Mouse (Mus musculus): ENCODE results near the gene Tnfaip8l3.

Tnfaip8l3 gene

DNA sequence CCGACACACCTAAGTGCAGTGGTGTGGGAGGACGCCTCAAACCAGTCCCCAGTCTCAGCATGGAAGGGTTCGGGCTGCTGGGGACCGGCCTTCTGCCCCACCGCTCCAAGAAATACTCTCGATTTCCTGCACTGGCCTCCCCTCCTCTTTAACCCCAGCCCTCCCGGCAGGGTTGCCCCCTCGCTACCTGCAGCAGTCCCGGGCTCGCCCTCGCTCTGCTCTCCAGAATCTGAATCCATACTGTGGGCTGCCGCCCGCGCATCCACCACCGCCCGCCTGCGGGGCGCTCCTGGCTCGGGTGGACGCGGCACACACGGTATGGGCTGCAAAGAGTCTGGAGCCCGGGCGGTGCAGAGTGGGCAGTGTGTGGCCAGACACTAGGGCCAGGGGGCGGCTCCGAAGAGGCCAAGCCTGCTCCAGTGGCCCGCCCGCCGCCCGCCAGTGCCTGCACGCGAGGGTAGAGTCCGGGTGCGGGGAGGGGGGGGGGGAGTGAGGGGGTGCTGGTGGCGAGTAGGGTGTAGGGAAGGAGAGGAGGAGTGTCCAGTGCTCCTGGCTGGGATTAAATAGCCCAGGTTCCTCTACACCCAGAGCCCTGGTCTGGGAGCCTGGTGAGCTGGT, at the start of gene Tnfaip8l3:
TSS of gene Tnfaip8l3 (minus strand) at position 357 of the 618 bp plus-strand sequence.
- no peak for DNase-seq (ENCODE audit: low read depth, low spot score)
- Histone ChIP-seq H3K36me3 (ENCODE audit: control insufficient read depth, insufficient read depth, low read length, poor library complexity, severe bottlenecking) (no peaks in the 10 kb centered on the region), H3K27me3 (ENCODE audit: control insufficient read depth, insufficient read depth, low read length, poor library complexity, severe bottlenecking) (no peaks in the 10 kb centered on the region; the same call in none of the 2 replicates)

DNA sequence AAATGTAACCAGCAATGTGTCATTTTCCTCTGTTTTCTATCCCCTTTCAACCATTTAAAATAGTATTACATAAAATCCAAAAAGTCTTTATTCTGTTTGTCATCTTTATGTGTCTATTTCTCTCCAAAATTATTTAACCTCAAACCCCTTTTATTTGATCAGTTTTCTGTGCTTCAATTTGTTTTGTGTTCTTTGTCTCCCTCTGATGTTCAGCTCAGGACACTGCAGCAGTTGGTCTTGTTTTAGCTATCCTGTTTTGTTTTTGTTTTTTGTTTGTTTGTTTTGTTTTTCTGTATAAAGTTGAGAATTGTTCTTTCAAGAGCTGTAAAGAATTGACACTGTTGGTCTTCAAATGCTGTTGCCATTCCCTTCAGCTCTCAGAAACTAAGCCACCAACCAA, 44.5 kb upstream of the Tnfaip8l3 start:
- no peak for DNase-seq (ENCODE audit: low read depth, low spot score)
- no peaks in the 10 kb centered on the region for H3K27me3 ChIP-seq (ENCODE audit: control insufficient read depth, insufficient read depth, low read length, poor library complexity, severe bottlenecking)
- no peaks in the 10 kb centered on the region for H3K36me3 ChIP-seq (ENCODE audit: control insufficient read depth, insufficient read depth, low read length, poor library complexity, severe bottlenecking)

DNA sequence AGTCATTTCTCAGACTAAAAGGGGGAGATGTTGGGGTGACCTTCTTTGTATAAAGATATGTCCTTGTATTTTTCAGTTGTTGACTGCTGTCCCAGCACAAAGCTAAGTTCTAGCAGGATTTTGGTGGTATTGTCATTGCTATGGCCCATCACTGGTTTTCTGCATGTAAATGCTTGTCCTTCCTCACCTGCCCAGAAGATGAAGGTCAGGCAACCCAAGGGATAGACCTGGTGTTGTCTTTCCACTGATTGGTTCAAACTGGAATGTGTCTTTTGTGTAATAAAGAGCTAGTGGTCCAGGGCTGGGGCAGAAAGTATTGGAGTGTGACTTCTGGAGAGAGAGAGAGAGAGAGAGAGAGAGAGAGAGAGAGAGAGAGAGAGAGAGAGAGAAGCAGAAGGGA, 30.4 kb upstream of the Tnfaip8l3 start:
- H3K27me3 ChIP-seq (ENCODE audit: control insufficient read depth, insufficient read depth, low read length, poor library complexity, severe bottlenecking): no peaks in the 10 kb centered on the region
- no peak for DNase-seq (ENCODE audit: low read depth, low spot score)
- no peaks in the 10 kb centered on the region for H3K36me3 ChIP-seq (ENCODE audit: control insufficient read depth, insufficient read depth, low read length, poor library complexity, severe bottlenecking)

DNA sequence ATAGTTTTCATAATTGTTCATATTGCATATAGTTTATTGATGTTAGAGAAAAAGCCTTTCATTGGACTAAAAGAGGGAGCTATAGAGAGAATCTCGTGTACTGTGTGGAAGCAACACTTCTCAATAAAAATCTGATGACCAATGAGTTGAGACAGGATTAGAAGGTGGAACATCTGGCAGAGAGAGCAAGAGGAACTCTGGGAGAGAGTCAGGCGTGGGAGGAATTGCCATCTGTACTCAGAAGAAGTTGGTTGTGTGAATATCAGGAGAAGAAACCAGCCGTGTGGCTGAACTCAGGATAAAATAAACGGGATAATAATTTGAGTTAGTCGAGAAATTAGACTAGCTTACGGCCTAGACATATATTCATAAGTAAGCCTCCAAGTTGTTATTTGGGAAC, 28.9 kb upstream of the Tnfaip8l3 start:
- no peaks in the 10 kb centered on the region for H3K27me3 ChIP-seq (ENCODE audit: control insufficient read depth, insufficient read depth, low read length, poor library complexity, severe bottlenecking)
- DNase-seq (ENCODE audit: low read depth, low spot score): no peak
- no peaks in the 10 kb centered on the region for H3K36me3 ChIP-seq (ENCODE audit: control insufficient read depth, insufficient read depth, low read length, poor library complexity, severe bottlenecking)

DNA sequence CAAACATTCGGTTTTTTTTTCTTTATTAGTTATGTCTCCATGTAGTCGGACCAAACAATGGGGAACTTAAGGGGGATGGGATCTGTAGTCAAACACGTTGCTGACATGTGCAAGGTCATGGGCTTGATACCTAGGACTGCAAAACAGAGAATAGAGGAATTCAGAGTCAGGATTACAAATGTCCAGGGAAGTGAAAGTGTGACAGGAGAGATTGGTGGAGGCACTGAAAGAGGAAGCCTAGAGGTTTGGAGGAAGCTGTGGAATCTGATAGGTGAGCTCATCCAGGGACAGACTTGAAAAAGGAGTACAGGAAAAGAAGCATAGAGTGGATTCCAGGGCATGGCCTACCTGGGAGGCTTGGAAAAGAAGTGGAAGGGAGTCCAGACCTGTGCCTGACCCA, 16.1 kb upstream of the Tnfaip8l3 start:
- no peak for DNase-seq (ENCODE audit: low read depth, low spot score)
- Histone ChIP-seq H3K27me3 (ENCODE audit: control insufficient read depth, insufficient read depth, low read length, poor library complexity, severe bottlenecking) (no peaks in the 10 kb centered on the region), H3K36me3 (ENCODE audit: control insufficient read depth, insufficient read depth, low read length, poor library complexity, severe bottlenecking) (no peaks in the 10 kb centered on the region)

DNA sequence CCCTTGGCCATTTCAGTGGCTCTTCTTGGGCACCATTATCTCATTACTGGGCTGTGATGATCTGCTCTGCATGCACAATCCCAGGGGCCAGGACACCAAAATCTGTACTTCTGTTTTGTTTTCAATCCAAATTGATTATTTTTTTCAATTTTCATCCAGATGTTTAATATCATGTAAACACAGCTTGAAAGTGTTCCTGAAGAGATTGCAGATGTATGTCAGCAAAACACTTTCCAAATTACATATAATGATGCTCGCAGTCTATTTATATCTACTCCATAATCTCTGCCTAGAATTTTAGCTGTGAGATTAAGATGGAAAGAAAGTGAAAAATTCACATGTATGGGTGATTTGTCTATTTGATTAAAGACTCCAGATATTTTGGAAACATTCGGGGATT, 9.6 kb upstream of the Tnfaip8l3 start:
- DNase-seq (ENCODE audit: low read depth, low spot score): no peak
- no peaks in the 10 kb centered on the region for H3K27me3 ChIP-seq (ENCODE audit: control insufficient read depth, insufficient read depth, low read length, poor library complexity, severe bottlenecking)

DNA sequence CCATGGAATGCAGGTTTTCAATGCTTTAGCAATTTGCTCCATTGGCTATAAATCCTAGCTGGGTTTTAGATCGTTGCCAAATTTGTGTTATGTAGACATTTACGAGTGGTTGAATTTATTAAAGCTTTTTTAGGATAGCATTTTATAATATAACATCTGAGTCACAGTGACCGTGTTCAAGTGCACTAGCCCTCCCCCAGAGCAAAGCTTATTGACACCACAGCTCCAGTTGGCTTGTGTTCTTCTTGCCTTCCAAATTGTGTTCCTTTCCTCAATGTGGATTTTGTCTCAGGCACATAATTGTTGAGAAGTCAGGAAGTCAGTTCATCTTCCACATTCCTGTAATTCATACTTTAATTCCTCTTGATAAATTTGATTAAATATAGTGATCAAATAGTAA, 6.7 kb upstream of the Tnfaip8l3 start:
- H3K36me3 ChIP-seq (ENCODE audit: control insufficient read depth, insufficient read depth, low read length, poor library complexity, severe bottlenecking): no peaks in the 10 kb centered on the region
- DNase-seq (ENCODE audit: low read depth, low spot score): no peak
- no peaks in the 10 kb centered on the region for H3K27me3 ChIP-seq (ENCODE audit: control insufficient read depth, insufficient read depth, low read length, poor library complexity, severe bottlenecking)

More for the DNA sequence above, 9.6 kb upstream of the Tnfaip8l3 start:
- H3K36me3 ChIP-seq (ENCODE audit: control insufficient read depth, insufficient read depth, low read length, poor library complexity, severe bottlenecking): no peaks in the 10 kb centered on the region

DNA sequence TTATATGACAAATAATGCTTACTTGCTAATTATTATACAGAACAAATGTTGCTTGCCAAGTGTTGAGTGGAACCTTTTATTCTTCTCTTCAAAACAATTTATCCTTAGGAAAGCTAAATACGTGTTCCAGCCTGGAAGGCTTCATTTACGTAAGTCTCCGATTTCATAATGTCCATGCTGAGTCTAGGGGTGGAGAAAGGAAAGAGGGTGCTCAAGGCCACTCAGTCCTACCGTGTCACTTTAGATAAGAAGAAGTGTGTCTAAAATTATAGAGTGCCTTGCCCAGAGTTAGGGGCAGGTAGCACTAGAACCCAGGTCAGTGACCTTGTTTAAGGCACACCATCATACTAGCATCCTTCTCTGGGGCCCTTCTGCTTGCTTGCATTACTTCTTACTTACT, 5.5 kb upstream of the Tnfaip8l3 start:
- no peaks in the 10 kb centered on the region for H3K36me3 ChIP-seq (ENCODE audit: control insufficient read depth, insufficient read depth, low read length, poor library complexity, severe bottlenecking)
- no peak for DNase-seq (ENCODE audit: low read depth, low spot score)
- no peaks in the 10 kb centered on the region for H3K27me3 ChIP-seq (ENCODE audit: control insufficient read depth, insufficient read depth, low read length, poor library complexity, severe bottlenecking)

DNA sequence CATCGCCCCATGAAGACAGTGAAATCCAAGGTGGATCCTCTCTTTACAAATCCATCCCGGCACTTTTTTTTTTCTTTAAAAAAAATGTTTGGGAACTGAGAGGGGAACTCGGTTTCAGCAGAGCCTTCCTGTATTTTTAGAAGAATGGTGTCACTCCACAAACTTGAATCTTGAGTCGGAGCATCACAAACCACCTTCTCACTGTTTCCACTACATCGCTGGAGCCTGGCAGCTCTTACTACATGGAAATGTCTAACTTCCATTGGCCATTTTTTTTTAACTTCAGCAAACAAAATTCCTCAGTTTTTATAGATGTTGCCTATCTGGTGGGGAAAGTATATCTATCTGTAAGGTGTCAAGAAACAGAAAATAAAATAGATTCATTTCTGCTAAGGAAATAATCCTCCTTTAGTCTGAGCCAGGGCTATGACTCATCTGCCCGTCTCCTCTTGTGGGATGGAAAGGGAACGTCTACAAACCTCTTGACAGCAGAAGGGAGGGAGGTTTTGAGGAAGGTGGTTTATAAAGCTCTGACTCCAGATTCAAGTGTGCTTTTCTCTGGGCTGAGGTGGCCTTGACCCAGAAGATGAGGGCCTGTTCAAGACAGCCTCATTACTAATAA, 3.4 kb upstream of the Tnfaip8l3 start:
- no peak for DNase-seq (ENCODE audit: low read depth, low spot score)
- H3K27me3 ChIP-seq (ENCODE audit: control insufficient read depth, insufficient read depth, low read length, poor library complexity, severe bottlenecking): no peaks in the 10 kb centered on the region; the same call in none of the 2 replicates
- H3K36me3 ChIP-seq (ENCODE audit: control insufficient read depth, insufficient read depth, low read length, poor library complexity, severe bottlenecking): no peaks in the 10 kb centered on the region

DNA sequence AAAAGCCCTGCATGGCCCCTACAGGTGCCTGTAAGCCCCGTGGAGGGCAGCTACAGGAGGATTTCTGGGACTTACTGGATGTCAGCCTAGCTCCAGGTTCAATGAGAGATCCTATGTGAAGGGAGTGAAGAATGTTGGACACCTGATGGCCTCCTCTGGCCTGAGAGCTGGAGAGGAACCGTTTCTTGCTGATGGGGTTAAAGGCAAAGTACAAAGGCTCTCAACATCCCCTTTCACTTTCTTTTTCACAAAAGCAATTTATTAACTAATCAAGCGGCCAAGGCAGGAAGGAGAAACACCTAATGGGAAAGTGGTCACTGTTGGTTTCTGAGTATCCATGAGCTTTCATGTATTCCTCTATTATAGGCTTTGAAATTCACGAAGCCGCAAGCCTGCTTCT, 1.0 kb upstream of the Tnfaip8l3 start:
- Histone ChIP-seq H3K36me3 (ENCODE audit: control insufficient read depth, insufficient read depth, low read length, poor library complexity, severe bottlenecking) (no peaks in the 10 kb centered on the region), H3K27me3 (ENCODE audit: control insufficient read depth, insufficient read depth, low read length, poor library complexity, severe bottlenecking) (no peaks in the 10 kb centered on the region; the same call in none of the 2 replicates)
- DNase-seq (ENCODE audit: low read depth, low spot score): no peak

DNA sequence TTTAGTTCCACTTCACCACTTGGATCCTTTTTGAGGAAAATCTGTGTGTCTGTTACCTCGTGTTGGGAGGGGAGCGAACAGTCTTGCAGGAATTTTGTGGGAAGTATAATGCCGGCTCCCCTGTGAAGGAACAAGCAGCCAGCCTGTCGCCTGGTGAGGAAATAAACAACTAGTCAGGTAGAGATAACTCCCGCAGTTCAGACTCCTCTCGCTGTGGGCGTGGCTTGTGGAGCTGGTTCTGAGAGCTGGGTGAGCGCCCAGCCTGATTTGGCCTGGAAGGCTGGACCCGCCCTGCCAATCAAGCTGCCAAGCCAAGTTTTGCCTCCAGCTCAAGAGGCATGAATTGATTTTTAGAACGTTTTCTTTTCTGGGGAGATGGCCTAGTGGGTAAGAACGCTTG, 589 bp upstream of the Tnfaip8l3 start:
- Histone ChIP-seq H3K36me3 (ENCODE audit: control insufficient read depth, insufficient read depth, low read length, poor library complexity, severe bottlenecking) (no peaks in the 10 kb centered on the region), H3K27me3 (ENCODE audit: control insufficient read depth, insufficient read depth, low read length, poor library complexity, severe bottlenecking) (no peaks in the 10 kb centered on the region; the same call in none of the 2 replicates)
- no peak for DNase-seq (ENCODE audit: low read depth, low spot score)

DNA sequence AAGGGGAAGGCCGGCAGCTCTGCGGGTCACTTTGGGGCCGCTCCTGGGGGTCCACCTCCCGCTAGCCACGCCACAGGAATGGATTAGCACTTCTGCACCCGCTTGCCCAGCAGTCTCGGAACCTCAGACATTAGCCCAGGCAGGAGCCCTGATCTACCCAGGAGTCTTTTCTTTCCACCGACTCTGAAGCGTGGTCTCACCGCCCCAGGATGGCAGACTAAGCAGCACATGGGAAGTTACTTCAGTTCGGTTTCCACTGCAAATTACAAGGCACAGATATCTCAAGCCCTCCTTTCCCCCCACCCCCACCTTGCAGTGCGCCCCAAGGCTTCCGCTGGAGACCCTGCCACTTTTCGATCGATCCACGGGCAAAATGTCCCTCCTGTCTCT, 551 bp downstream of the Tnfaip8l3 start:
- Histone ChIP-seq H3K36me3 (ENCODE audit: control insufficient read depth, insufficient read depth, low read length, poor library complexity, severe bottlenecking) (no peaks in the 10 kb centered on the region), H3K27me3 (ENCODE audit: control insufficient read depth, insufficient read depth, low read length, poor library complexity, severe bottlenecking) (no peaks in the 10 kb centered on the region; the same call in none of the 2 replicates)
- no peak for DNase-seq (ENCODE audit: low read depth, low spot score)

DNA sequence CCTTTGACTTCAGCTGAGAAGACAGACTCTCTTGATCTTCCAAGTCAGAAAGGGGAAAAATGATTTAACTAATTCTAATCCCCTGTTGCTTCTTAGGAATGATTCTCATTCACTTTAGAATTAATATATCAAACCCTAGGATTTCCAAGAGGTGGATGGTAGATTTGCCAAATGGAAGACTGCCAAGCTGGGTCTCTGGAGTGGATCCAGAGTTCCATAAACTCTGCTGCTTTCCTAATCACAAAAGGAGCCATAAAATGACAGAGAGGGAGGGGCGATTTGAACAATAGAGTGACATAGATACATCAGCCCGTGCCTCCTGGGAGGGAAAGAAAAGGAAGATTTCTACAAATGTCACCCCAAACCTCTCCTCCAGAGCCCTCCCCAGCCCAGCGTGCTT, 3.4 kb downstream of the Tnfaip8l3 start:
- Histone ChIP-seq H3K27me3 (ENCODE audit: control insufficient read depth, insufficient read depth, low read length, poor library complexity, severe bottlenecking) (no peaks in the 10 kb centered on the region; the same call in none of the 2 replicates), H3K36me3 (ENCODE audit: control insufficient read depth, insufficient read depth, low read length, poor library complexity, severe bottlenecking) (no peaks in the 10 kb centered on the region)
- DNase-seq (ENCODE audit: low read depth, low spot score): no peak

DNA sequence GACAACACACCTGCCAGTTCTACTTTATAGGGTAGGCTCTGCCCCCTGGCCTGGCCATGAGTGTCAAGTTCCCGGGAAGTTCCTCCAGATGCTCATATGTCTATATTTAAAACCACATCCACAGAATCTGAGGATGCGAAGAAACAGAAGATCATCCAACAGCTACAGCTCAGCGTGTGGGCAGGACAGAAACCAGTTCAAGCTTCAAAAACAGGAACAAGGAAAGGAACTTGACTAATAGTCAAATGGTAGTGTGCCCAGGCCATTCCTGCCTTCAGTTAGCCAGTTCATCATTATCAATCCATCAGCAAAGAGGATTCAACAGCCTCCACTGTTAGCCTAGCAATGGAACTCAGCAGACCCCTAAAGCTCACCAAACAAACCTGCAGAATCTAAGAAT, 4.5 kb downstream of the Tnfaip8l3 start:
- DNase-seq (ENCODE audit: low read depth, low spot score): no peak
- Histone ChIP-seq H3K36me3 (ENCODE audit: control insufficient read depth, insufficient read depth, low read length, poor library complexity, severe bottlenecking) (no peaks in the 10 kb centered on the region), H3K27me3 (ENCODE audit: control insufficient read depth, insufficient read depth, low read length, poor library complexity, severe bottlenecking) (no peaks in the 10 kb centered on the region; the same call in none of the 2 replicates)

DNA sequence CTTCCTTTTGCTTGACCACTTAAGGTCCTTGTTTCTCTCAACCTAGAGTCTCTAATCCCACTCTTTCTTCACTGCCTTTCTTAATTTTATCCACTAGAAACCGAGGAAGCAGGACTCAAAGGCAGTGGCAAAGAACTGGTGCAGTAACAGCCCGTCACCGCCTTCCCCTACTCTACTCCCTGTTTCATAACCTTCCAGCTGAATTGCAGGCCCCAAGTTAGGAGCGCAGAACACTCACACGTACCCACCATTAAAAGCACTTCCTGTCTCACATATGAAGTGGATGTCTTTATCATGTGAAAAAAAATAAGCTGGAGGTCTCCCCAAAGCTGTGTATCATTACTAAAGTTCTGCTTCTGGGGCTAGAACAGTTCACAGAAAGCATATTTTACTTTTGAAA, 6.5 kb downstream of the Tnfaip8l3 start:
- Histone ChIP-seq H3K36me3 (ENCODE audit: control insufficient read depth, insufficient read depth, low read length, poor library complexity, severe bottlenecking) (no peaks in the 10 kb centered on the region), H3K27me3 (ENCODE audit: control insufficient read depth, insufficient read depth, low read length, poor library complexity, severe bottlenecking) (no peaks in the 10 kb centered on the region)
- no peak for DNase-seq (ENCODE audit: low read depth, low spot score)

Data from splenic B cell, adult 2 months (primary cell).